Mouse (Mus musculus): Measurements from ENCODE around the gene Olfr1123. TPM values are rescaled to one million over a fixed set of nuclear protein-coding genes. Genes with fewer than 3 reads are reported as not detected.

Olfr1123 gene
- polyA plus RNA-seq, 1 experiment from 2014 or later: not detected

GRCm38 (mm10) chr2:87453662-87454061 lies 37.2 kb downstream of the Olfr1123 start, which contains the start of gene Olfr1126:
TSS of gene Olfr1126 (plus strand) at chr2:87453962.
- no peak within 1 kb of the TSS for H3K27ac ChIP-seq (ENCODE audit: low read depth, low read length)
- H3K9ac ChIP-seq (ENCODE audit: low read length): no peak within 1 kb of the TSS
- H3K4me3 ChIP-seq (ENCODE audit: low read depth, low read length): no peak within 1 kb of the TSS
- no peak for ATAC-seq
- DNase-seq (ENCODE audit: low spot score): no peak
- no peaks in the 10 kb centered on the region for H3K36me3 ChIP-seq (ENCODE audit: control insufficient read depth, insufficient read depth, low read length)
- H3K9me3 ChIP-seq (replicated peaks; ENCODE audit: control insufficient read depth, low read length): no peaks in the 10 kb centered on the region
- no peaks in the 10 kb centered on the region for H3K27me3 ChIP-seq (replicated peaks; ENCODE audit: control insufficient read depth, insufficient read depth, low read length)
- H3K4me1 ChIP-seq (ENCODE audit: control insufficient read depth, insufficient read depth, low read length): no peaks in the 10 kb centered on the region
- no peak within 1 kb of the TSS for H3K4me2 ChIP-seq (ENCODE audit: low read length)

GRCm38 (mm10) chr2:87461769-87462168 lies 45.3 kb downstream of the Olfr1123 start:
- 95% methylated on average over 4 of the region's 4 CpGs for WGBS

More at GRCm38 (mm10) chr2:87461769-87462168, 45.3 kb downstream of the Olfr1123 start:
- H3K4me3 ChIP-seq (ENCODE audit: low read depth, low read length): no peak overlapping the region
- H3K4me1 ChIP-seq (ENCODE audit: control insufficient read depth, insufficient read depth, low read length): no peaks in the 10 kb centered on the region
- H3K27me3 ChIP-seq (replicated peaks; ENCODE audit: control insufficient read depth, insufficient read depth, low read length): no peaks in the 10 kb centered on the region
- no peaks in the 10 kb centered on the region for H3K36me3 ChIP-seq (ENCODE audit: control insufficient read depth, insufficient read depth, low read length)
- no peak overlapping the region for H3K4me2 ChIP-seq (ENCODE audit: low read length)
- no peak overlapping the region for H3K9ac ChIP-seq (ENCODE audit: low read length)
- H3K27ac ChIP-seq (ENCODE audit: low read depth, low read length): no peak overlapping the region
- DNase-seq (ENCODE audit: low spot score) (no peak), ATAC-seq (no peak)
- H3K9me3 ChIP-seq (replicated peaks; ENCODE audit: control insufficient read depth, low read length): no peaks in the 10 kb centered on the region

Other genes starting within 250 kb of the Olfr1123 start
- gene Olfr1112, start 228.8 kb upstream of the Olfr1123 start, polyA plus RNA-seq (2014; fragmentation: Nextera tagmentation; extraction: Ambion mirVana): not detected in 2 replicates
- not detected in 2 replicates for gene Olfr1113, start 207.7 kb upstream of the Olfr1123 start, polyA plus RNA-seq (2014; fragmentation: Nextera tagmentation; extraction: Ambion mirVana)
- not detected in 2 replicates for gene Olfr1115, start 168.6 kb upstream of the Olfr1123 start, polyA plus RNA-seq (2014; fragmentation: Nextera tagmentation; extraction: Ambion mirVana)
- gene Olfr1116, start 149.1 kb upstream of the Olfr1123 start, polyA plus RNA-seq (2014; fragmentation: Nextera tagmentation; extraction: Ambion mirVana): not detected in 2 replicates
- not detected in 2 replicates for gene Olfr1118, start 109.1 kb upstream of the Olfr1123 start, polyA plus RNA-seq (2014; fragmentation: Nextera tagmentation; extraction: Ambion mirVana)
- gene Olfr1120, start 61.8 kb upstream of the Olfr1123 start, polyA plus RNA-seq (2014; fragmentation: Nextera tagmentation; extraction: Ambion mirVana): not detected in 2 replicates
- gene Olfr1121, start 46.7 kb upstream of the Olfr1123 start, polyA plus RNA-seq (2014; fragmentation: Nextera tagmentation; extraction: Ambion mirVana): not detected in 2 replicates
- not detected in 2 replicates for gene Olfr1122, start 30.8 kb upstream of the Olfr1123 start, polyA plus RNA-seq (2014; fragmentation: Nextera tagmentation; extraction: Ambion mirVana)
- 0.09 TPM in 1 of 2 replicates, not detected in the other for gene Olfr1124, start 13.6 kb downstream of the Olfr1123 start, polyA plus RNA-seq (2014; fragmentation: Nextera tagmentation; extraction: Ambion mirVana)
- not detected in 2 replicates for gene Olfr1126, start 37.3 kb downstream of the Olfr1123 start, polyA plus RNA-seq (2014; fragmentation: Nextera tagmentation; extraction: Ambion mirVana)
- gene Pramel7, start 80.5 kb downstream of the Olfr1123 start, polyA plus RNA-seq (2014; fragmentation: Nextera tagmentation; extraction: Ambion mirVana): not detected in 2 replicates
- gene Pramel6, start 89.9 kb downstream of the Olfr1123 start, polyA plus RNA-seq (2014; fragmentation: Nextera tagmentation; extraction: Ambion mirVana): not detected in 2 replicates
- gene Olfr153, start 115.2 kb downstream of the Olfr1123 start, polyA plus RNA-seq (2014; fragmentation: Nextera tagmentation; extraction: Ambion mirVana): not detected in 2 replicates
- not detected in 2 replicates for gene Olfr1128, start 128.9 kb downstream of the Olfr1123 start, polyA plus RNA-seq (2014; fragmentation: Nextera tagmentation; extraction: Ambion mirVana)
- gene Olfr1129, start 157.3 kb downstream of the Olfr1123 start, polyA plus RNA-seq (2014; fragmentation: Nextera tagmentation; extraction: Ambion mirVana): not detected in 2 replicates
- not detected in 2 replicates for gene Olfr1130, start 189.6 kb downstream of the Olfr1123 start, polyA plus RNA-seq (2014; fragmentation: Nextera tagmentation; extraction: Ambion mirVana)
- gene Olfr1131, start 210.5 kb downstream of the Olfr1123 start, polyA plus RNA-seq (2014; fragmentation: Nextera tagmentation; extraction: Ambion mirVana): not detected in 2 replicates
- not detected in 2 replicates for gene Olfr1132, start 220.9 kb downstream of the Olfr1123 start, polyA plus RNA-seq (2014; fragmentation: Nextera tagmentation; extraction: Ambion mirVana)
- not detected in 2 replicates for gene Olfr1133, start 230.7 kb downstream of the Olfr1123 start, polyA plus RNA-seq (2014; fragmentation: Nextera tagmentation; extraction: Ambion mirVana)
- not detected in 2 replicates for gene Olfr1134, start 241.8 kb downstream of the Olfr1123 start, polyA plus RNA-seq (2014; fragmentation: Nextera tagmentation; extraction: Ambion mirVana)

Measured in forebrain, embryonic 14.5 days (tissue).